Mouse (Mus musculus) liver, embryonic 14.5 days (tissue): Measurements from ENCODE around the gene Fam13a.

Experiments
- CTCF ChIP-seq: IDR thresholded peaks from 2 replicates; pipeline ENCODE4 v1.5.1; 2016; ENCODE audit warnings: antibody characterized with exemption, low read depth, control low read depth
- EP300 ChIP-seq: IDR thresholded peaks from 2 replicates; pipeline ENCODE4 v1.6.1; 2016; ENCODE audit warnings: antibody characterized with exemption, low read depth

DNA sequence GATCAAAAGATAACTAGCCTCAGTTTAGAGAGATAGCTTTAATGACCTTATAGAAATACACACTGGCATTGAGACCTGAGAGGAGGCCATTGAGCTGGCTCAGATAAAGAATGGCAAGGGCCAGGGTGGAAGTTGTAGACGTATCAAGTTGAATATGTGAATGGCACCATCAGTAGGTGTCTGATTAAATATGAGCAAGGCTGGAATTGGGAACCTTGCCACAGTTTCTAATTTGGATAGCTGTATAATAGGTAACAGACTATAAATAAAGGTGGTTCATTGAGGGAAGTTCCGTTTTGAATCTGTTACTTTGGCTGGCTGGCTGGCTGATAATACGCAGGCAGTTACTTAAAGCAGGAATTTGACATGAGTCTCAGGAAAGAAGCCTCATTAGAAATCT lies 127.7 kb downstream of the Fam13a start:
- TF ChIP-seq EP300 (no peak), CTCF (no peak)
